Mouse (Mus musculus) spleen, embryonic (tissue): ENCODE data around the gene Gm20538.

ENCODE experiments used
- CTCF ChIA-PET: fragments of 350-600 bp; sonication (Branson Sonifier 250); formaldehyde crosslinking; loops from one replicate; lab custom pipeline; 2022; lab: Charles Lee

Gm20538 gene

GRCm38 (mm10) chr19:44535376-44535775 is 17.3 kb downstream of the Gm20538 start:
- CTCF ChIA-PET, result no interaction called here

DNA sequence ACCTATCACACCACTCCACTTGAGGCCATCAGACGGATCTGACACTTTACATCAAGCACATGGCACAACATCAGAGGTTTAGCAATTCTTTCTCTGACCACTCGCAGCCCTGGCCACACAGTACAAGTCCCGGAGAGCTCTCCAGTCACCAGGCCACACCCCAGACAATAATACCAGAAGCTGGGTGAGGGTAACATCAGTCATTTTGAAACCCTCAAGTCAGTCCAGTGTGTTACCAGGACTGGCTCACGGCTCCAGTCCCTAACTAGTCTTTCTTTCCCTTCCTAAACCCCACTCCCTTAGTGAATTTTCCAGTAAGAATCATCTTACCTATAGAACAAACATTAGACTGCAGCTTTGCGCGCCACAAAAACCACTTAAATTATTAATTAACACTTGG is 22.6 kb downstream of the Gm20538 start:
- CTCF ChIA-PET, result interaction anchor here (0.6 to 1.0 kb wide), 2 partner anchors 155 to 329 kb away, joined by 3 to 6 read pairs; no protein-coding TSS in a partner anchor

DNA sequence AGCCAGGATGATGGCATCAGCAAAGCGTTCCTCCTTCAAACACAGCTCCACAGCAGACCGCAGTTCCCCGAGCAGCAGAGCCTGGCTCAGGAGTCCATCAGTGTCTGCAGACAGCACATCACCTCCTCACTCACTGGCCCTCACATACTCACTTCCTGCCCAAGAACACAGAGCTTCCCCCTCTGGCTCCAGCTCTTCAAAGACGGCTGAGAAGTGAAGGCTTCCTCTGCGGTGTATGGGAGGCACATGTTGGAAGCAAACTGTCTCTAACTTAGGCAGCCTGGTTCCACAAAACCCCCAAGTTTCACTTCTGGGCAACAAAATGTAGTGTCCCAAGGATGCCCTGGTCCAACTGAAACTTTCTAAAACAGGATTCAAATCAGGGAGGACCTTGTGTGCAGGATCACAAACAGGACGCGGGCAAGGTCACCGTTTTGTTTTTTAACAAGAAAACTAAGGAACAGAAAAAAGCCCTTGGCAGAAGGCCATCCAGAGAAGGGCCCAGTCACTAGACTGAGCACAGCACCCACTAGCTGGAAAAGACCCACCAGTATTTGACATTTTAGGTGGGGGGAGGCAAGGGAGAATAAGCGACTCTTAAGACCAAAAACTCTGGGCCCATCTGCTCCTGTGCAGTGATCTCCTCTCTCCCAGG is 27.0 kb downstream of the Gm20538 start:
- CTCF ChIA-PET, result no interaction called here

DNA sequence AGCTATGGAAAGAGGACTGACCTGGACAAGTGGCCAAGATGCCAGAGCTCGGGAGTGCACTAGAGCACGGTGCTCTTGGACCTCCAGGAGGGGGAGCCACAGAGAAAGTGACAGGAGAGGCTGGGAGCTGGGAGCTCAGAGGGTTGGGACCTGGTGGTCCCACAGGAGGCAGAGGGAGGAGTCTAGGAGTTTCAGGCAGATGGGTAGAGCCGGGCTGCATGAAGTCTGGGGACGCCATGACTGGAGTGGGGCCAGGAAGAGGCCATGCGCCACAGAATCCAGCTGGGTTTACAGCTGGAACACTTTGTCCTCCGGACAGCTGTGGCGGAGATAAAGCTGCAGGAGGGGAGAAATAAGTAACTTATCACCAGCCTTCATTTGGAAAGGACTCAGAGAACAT is 33.5 kb downstream of the Gm20538 start:
- CTCF ChIA-PET, result no interaction called here

DNA sequence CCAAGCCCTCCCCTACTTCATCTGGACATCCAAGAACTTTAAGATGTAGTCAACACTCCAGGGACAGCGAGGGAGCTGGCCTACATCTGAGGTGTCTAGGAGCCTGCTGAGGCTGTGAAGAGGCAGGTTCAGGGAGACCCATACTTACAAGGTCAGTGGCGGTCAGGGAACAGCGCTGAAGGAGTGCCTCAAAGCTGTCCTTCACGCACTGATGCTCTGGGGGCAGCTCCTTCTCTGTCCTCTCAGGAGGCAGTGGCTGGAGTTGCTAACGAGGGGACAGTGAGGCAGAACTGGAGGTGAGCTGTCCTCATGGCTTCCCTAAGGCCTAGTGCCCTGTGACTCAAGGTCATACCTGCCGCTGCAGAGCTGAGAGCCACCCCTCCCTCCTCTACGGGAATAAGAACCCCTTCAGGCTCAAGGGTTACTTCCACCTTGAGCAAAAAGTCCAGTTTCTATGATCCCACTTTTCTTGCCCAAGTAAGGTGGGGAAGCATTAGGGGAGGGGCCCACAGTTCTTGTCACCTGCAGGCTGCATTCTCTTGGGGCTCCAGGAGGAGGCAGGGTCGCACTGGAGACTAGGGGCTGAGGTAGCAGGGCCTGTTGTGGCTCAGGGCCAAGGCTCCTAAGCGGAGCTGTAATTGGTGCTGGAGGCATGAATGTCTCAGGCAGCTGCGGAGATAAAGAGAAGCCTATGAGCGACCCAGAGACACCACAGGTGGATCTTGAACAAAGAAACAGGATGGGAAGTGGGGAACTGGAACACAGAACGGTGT is 34.4 kb downstream of the Gm20538 start:
- CTCF ChIA-PET, result no interaction called here

- CTCF ChIA-PET, result no interaction called here
Observed at GRCm38 (mm10) chr19:44515769-44516168, 36.9 kb downstream of the Gm20538 start.

- CTCF ChIA-PET, result no interaction called here
Observed at GRCm38 (mm10) chr19:44514521-44515451, 37.8 kb downstream of the Gm20538 start.

DNA sequence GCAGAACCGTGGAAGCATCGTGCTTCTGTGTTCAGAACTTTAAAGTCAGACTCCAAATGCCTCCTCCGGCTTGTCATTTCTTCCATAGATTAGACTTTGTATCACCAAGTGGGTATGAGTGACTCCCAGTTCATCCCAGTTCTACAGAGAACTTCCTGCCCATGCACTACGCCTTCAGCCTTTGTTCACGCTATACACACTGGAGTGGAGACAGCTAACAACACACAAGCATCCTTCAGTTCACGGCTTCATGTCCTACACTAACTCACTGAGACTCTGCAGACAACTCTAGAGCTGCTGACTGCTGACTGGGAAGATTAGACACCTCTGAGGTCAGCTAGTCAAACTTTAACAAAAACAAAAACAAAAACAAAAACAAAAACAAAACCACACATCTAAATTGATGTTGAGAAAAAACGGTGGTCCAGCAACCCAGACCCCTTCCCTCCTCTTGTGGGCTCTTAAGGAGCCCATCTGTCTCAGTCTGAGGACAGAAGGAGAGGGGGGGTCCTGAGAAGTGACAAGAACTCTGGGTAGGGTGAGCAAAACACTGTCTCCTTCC is 38.6 kb downstream of the Gm20538 start:
- CTCF ChIA-PET, result no interaction called here

GRCm38 (mm10) chr19:44513054-44513833 is 39.4 kb downstream of the Gm20538 start:
- CTCF ChIA-PET, result no interaction called here

- CTCF ChIA-PET, result interaction anchor here (0.7 kb wide), 1 partner anchor 54 kb away, joined by 6 read pairs; no protein-coding TSS in a partner anchor
Observed at GRCm38 (mm10) chr19:44512601-44513000, 40.0 kb downstream of the Gm20538 start.

- CTCF ChIA-PET, result no interaction called here
Observed at GRCm38 (mm10) chr19:44511451-44512231, 41.0 kb downstream of the Gm20538 start.

DNA sequence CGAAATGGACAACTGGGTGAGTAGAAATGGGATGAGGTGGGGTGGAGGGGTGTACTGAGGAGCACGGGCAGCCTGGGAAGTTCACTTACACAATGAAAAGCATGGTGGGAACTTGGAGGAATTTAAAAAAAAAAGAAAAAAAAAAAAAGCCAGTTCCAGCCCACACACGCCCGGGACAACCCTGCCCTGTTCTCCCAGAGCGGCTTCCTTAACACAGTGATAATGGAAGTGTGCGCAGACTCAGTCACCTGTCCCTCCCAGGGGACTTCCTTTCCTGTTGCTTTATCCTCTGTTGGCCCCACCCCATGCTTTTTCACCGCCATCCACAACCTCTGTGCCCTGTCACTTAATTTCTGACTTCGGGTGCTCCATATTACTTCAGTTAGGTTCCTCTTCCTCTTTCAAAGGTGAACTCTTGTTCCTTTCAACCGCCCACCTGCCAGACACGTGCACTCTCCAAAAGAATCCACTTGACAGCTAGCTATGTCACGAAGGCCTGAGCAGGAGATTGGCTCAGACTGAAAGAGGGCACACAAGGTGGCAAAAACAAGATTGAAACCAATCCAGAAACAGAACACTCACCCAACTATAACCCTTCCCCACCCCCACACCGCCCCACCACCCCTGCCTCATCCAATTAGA is 42.0 kb downstream of the Gm20538 start:
- CTCF ChIA-PET, result no interaction called here

DNA sequence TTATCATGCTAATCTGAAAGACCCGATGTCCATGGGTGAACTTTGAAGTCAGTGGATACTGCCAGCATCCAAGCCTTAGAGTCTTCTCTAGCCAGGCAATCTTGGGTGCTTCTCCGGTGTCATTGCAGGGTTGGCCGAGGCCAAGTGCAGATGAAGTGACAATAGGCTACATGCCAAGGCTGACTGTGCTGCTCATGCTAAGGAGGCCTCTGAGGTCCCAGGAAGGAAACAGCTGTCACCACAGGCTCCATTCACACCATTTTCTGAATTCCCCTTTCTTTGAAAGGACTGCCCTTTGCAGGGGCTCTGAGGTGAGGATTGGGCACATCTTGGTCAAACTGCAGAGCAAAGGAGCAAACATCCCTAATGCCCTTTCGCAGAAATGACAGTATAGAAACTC is 49.9 kb downstream of the Gm20538 start:
- CTCF ChIA-PET, result no interaction called here

DNA sequence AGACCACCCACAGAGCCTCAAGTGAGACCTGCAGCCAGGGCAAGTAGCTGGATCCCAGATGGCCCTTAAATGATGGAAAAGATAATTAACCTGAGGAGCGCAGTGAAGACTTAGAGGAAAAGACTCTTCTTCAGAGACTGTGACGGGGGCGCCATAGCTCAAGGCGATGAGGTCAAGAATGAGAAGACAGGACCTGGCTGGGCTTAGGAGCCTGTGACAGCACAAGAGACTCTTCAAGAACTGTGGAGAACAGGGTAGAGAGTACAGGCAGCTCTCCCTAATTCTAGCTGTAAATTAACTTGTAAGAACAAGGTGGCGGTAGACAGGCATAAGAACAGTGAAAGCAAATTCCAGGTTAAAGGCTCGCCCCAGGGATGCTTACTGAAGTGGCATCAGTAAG is 50.7 kb downstream of the Gm20538 start:
- CTCF ChIA-PET, result no interaction called here

DNA sequence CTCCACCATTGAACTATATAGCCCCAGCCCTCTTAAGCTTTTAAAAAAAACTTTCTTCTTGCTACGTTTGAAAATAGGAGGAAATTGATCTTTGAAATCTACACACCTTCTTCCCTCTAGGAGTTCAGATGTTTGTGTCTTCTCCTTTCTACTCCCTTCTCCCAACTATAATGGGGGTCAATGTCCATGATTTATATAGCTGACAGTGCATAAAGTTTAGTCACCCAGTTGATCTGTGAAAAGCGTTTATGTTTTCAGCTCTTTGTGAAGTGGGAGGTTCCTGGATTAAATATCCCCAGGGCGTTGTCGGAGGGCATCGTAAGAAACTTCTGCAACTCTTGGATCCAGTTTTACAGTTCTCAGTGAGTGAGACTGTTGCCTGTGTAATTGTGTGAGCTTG is 52.4 kb downstream of the Gm20538 start:
- CTCF ChIA-PET, result no interaction called here

- CTCF ChIA-PET, result no interaction called here
Observed at GRCm38 (mm10) chr19:44498936-44499335, 53.7 kb downstream of the Gm20538 start.

DNA sequence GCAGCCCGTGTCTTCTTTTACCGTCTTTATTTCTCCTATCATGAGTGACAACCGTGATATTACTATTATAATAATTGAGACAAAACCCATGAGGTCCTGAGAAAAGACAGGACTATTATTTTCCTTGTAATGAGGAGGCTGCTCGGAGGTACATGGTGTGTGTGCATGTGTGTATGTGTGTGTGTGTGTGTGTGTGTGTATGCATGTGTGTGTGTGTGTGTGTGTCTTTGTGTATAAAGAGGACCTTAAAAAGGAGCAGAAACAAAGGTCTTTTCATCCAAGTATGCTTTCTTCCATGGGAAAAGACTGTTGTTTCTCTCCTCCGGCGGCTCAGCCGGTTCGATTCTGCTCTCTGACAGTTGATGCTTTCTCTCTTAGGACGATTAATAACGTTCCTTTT is 55.7 kb downstream of the Gm20538 start:
- CTCF ChIA-PET, result no interaction called here

DNA sequence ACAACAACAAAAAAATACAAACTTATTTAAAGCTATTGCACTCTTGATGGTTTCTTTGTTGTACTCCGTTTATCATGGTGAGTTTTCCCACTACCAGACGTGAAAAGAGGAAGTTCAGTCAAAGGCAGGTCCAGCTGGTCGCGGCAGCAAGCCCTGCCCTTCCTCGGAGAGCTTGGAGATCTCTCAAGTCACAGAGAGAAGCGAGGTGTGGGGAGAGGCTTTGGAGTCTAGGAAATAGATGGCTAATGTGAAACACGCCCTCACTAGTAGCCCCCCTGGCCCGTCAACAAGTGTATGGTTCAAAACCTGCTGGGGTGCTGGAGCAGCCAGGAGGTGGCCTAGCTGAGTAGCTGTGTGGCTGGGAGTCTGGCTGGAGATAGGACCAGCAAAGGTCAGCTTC is 56.1 kb downstream of the Gm20538 start:
- CTCF ChIA-PET, result no interaction called here
